Mouse (Mus musculus) limb, embryonic 13.5 days (tissue): Measurements from ENCODE around the gene Uqcc2. TPM values are rescaled to one million over a fixed set of nuclear protein-coding genes. Genes with fewer than 3 reads are reported as not detected.

Experiments
- microRNA-seq: library from miRNA; unstranded; fragments of <30 nt; microRNA quantifications from one replicate; pipeline ENCODE4, GENCODE M21; 2016
- polyA plus RNA-seq: library from polyadenylated mRNA; unstranded; fragments of >200 nt; fragmentation: Nextera tagmentation; extraction: Ambion mirVana; gene quantifications from 2 replicates; pipeline ENCODE4 v1.2.1, GENCODE M21; 2015

Gene Uqcc2
- polyA plus RNA-seq, 1 experiment from 2014 or later: 338 TPM

Small RNAs within 50 kb of the gene (microRNA-seq; reads per million reads assigned to microRNA genes)
- not detected for gene Mir7677

Other genes with a start within 250 kb of the Uqcc2 start
- 9.0 and 9.6 TPM in 2 replicates for gene Kifc5b, start 216.8 kb downstream of the Uqcc2 start, polyA plus RNA-seq
- gene Phf1, start 200.9 kb downstream of the Uqcc2 start, polyA plus RNA-seq: 15.0 and 15.6 TPM in 2 replicates
- gene Cuta, start 194.3 kb downstream of the Uqcc2 start, polyA plus RNA-seq: 170 and 176 TPM in 2 replicates
- 3.6 and 4.4 TPM in 2 replicates for gene Syngap1, start 192.7 kb downstream of the Uqcc2 start, polyA plus RNA-seq
- 15.5 and 16.7 TPM in 2 replicates for gene Zbtb9, start 160.7 kb downstream of the Uqcc2 start, polyA plus RNA-seq
- 4.6 and 4.7 TPM in 2 replicates for gene Bak1, start 104.9 kb downstream of the Uqcc2 start, polyA plus RNA-seq
- gene Itpr3, start 76.6 kb downstream of the Uqcc2 start, polyA plus RNA-seq: 3.1 and 3.3 TPM in 2 replicates
- gene Ip6k3, start 33.9 kb upstream of the Uqcc2 start, polyA plus RNA-seq: 0.38 and 0.55 TPM in 2 replicates
- gene Lemd2, start 70.6 kb upstream of the Uqcc2 start, polyA plus RNA-seq: 18.6 and 18.8 TPM in 2 replicates